ENCODE assay signal across 16 mouse cellular contexts in the genomic region with DNA sequence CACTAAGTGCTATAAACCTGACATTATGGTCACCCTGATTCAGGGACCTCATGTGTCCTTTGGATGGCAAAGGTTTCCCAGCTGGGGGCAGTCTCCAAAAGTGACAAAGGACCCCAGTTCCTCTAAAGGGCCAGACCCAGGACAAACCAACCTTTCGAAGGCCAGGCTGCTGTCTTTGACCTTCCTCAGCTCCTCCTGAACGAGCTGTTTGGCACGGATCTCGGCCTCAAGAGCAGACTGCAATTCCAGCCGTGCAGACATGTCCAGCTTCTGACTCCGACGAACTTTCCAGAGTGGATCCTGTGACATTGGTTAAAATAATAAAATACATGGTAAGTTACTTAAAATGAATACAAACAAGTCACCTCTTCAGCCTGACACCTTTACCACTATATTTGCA. TPM values are rescaled to one million over a fixed set of nuclear protein-coding genes. Genes with fewer than 3 reads are reported as not detected.
"Had no signal": no experiment of that assay in that cellular context is flagged by ENCODE, and none has a peak within 500 bp of the region (broad histone marks: within the 10 kb centered on the region; RNA-seq: fewer than 3 reads in every experiment).

No protein-coding gene starts in this region.

- H3K9ac ChIP-seq: neural tube, embryonic 15.5 days; stomach, embryonic 15.5 days had no signal

- DNase-seq: retina, postnatal 1 day; right cerebral cortex, adult 18-20 months; right cerebral cortex, postnatal 14 days; right cerebral cortex, postnatal 25 days; right cerebral cortex, postnatal 4 days; spleen, adult 18-20 months; thymus, adult 18-20 months; thymus, adult 2 months; thymus, postnatal 14 days; thymus, postnatal 25 days; thymus, postnatal 36 days; thymus, postnatal 4 days had no signal

- H3K27me3 ChIP-seq: neural tube, embryonic 15.5 days; stomach, embryonic 15.5 days had no signal

- H3K4me3 ChIP-seq: neural tube, embryonic 15.5 days; stomach, embryonic 15.5 days had no signal

- H3K9me3 ChIP-seq: neural tube, embryonic 15.5 days; stomach, embryonic 15.5 days had no signal

- H3K4me2 ChIP-seq: neural tube, embryonic 15.5 days; stomach, embryonic 15.5 days had no signal

- H3K27ac ChIP-seq: neural tube, embryonic 15.5 days; stomach, embryonic 15.5 days; stomach, postnatal 0 days had no signal

- H3K4me1 ChIP-seq: neural tube, embryonic 15.5 days; stomach, embryonic 15.5 days had no signal

RNA-seq across cellular contexts. Expression of gene Amn, which starts 43.4 kb away (rescaled TPM):
- polyA plus RNA-seq: stomach, embryonic 14.5 days had no signal
